Mouse (Mus musculus) heart, embryonic 12.5 days (tissue): ENCODE measurements at regions not wholly inside any gene's neighbourhood (a gene's known extent, or its start where the extent isn't known, plus 50 kb on each side); places are given as distances from the start of the nearest gene placed in this dataset.

Experiments
- ATAC-seq: fragments of 200-750 bp; cut with Nextera tagmentation; 2 replicates; pipeline ENCODE4 v1.8.0; 2017; ENCODE audit warnings: moderate TSS enrichment, moderate library complexity; ENCODE audit not compliant: insufficient number of reproducible peaks, low FRiP score
- H3K27ac ChIP-seq: fragments of 300-500 bp; sonication (generic); 2 replicates; pipeline ENCODE4 v1.5.1; 2016; ENCODE audit warnings: mild to moderate bottlenecking, moderate library complexity; ENCODE audit not compliant: poor library complexity, severe bottlenecking
- H3K27me3 ChIP-seq: fragments of 300-500 bp; sonication (generic); replicated peaks from 2 replicates; pipeline ENCODE4 v1.6.1; 2016; ENCODE audit warnings: mild to moderate bottlenecking, moderate library complexity
- H3K36me3 ChIP-seq: fragments of 300-500 bp; sonication (generic); 2 replicates; pipeline ENCODE4 v1.6.1; 2016; ENCODE audit warnings: mild to moderate bottlenecking, moderate library complexity
- H3K4me1 ChIP-seq: fragments of 300-500 bp; sonication (generic); replicated peaks from 2 replicates; pipeline ENCODE4 v1.6.1; 2016; ENCODE audit warnings: mild to moderate bottlenecking
- H3K4me2 ChIP-seq: fragments of 300-500 bp; sonication (generic); 2 replicates; pipeline ENCODE4 v1.6.1; 2016; ENCODE audit warnings: mild to moderate bottlenecking, moderate library complexity
- H3K4me3 ChIP-seq: fragments of 300-500 bp; sonication (generic); 2 replicates; pipeline ENCODE4 v1.5.1; 2016; ENCODE audit warnings: mild to moderate bottlenecking
- H3K9ac ChIP-seq: fragments of 300-500 bp; sonication (generic); 2 replicates; pipeline ENCODE4 v1.6.1; 2016; ENCODE audit warnings: mild to moderate bottlenecking, moderate library complexity
- H3K9me3 ChIP-seq: fragments of 300-500 bp; sonication (generic); replicated peaks from 2 replicates; pipeline ENCODE4 v1.6.1; 2016; ENCODE audit warnings: mild to moderate bottlenecking, moderate library complexity
- WGBS: fragments of 180-500 bp; shearing (Covaris S2); methylation state at CpG from one replicate; pipeline ENCODE4 v1.1.7; 2016; 5-methylcytosine and 5-hydroxymethylcytosine counted together

DNA sequence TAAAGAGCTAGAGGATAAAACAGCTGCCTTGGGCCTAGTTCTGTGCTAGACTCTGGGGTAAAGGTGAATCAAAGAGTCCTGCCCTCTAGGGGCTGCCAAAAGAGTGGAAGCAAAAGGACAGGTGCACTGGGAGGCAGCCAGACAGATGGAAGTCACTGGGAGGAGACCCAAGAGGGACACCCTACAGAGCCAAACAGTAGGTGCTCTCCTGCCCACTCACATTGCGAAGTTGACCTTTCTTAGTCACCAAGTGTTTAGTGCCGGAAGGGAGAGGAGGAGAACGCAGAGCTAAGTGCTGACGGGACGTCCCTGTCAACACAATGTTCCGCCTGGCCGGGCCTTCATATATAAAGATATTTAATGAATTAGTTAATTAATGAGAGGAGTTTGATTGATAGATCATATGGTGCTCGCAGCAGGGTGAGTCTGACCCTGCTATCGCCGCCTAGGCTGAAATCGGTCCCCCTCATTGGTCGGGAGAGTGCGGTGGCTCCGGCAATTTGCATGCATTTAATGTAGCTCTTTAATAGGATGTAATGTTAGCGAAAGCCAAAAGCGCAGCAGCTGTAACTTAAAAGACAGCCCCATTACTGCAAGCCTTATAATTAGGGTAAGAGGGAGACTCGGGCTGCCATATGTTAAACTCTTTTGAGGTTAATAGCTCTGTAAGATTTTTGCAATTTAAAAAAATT lies 162.6 kb upstream of the Cadm1 start:
- Histone ChIP-seq H3K4me3 (peak overlapping the region; percentile 41), H3K4me2 (peak overlapping the region; percentile 79), H3K27me3 (peaks cover 74% of the 10 kb centered on the region), H3K9ac (0 out of 2 replicates have a peak overlapping the region, but pooled peaks have one; percentile 55), H3K27ac (no peak overlapping the region), H3K36me3 (no peaks in the 10 kb centered on the region), H3K9me3 (no peaks in the 10 kb centered on the region), H3K4me1 (peaks cover 24% of the 10 kb centered on the region)
- no peak for ATAC-seq
- 18% methylated on average over 17 of the region's 17 CpGs for WGBS

DNA sequence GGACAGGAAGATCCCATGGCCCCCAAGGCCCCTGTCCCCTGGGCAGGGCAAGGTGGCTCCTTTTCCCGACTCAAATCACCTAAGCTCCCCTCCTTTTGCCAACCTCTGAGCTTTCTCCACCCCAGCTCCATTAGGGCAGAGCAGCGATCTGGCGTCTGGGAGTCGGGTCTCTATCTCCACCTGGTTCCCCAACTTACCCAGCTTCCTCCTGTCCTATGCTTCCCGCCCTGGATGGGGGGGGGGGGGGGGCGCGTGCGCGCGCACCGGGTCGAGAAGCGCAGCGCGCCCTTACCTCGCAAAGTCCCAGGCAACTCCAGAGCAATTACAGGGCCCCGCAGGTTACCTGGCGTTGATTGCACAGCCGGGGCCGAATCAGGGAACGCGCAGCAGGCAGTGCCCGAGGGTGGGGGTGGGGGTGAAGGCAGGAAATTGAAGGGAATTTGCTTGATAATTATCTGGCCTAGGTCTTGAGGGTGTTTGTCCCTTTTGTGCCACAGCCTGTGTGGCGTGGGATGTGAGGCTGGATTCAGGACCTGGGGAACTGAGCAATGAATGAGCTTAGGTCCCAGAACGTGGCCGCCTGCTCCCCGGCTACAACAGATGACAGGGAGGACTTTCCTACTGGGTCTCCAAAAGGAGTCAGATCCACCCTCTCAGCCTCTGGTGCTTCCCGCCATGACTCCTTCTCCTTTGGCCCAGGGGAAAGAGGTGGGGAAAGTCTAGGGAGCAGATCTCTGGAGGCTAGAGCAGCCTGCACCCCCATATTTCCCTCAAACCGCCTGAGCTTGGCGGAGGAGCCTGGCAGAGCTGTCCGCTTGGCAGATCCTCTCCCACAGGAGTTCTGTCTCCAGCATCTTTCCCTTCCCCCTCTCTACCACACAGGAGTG lies 161.7 kb upstream of the Cadm1 start:
- Histone ChIP-seq H3K27ac (no peak overlapping the region), H3K4me3 (peak overlapping the region; percentile 41), H3K9ac (peak overlapping the region; percentile 55; the same call in 1 of the 2 replicates), H3K9me3 (no peaks in the 10 kb centered on the region), H3K4me2 (peak overlapping the region; percentile 79), H3K4me1 (peaks cover 15% of the 10 kb centered on the region), H3K27me3 (peaks cover 76% of the 10 kb centered on the region), H3K36me3 (no peaks in the 10 kb centered on the region)
- ATAC-seq = 0 out of 2 replicates have a peak, but pooled peaks have one; percentile 39
- 6% methylated on average over 31 of the region's 31 CpGs for WGBS

- WGBS = 83% methylated on average over 7 of the region's 7 CpGs
- Histone ChIP-seq H3K9ac (no peak overlapping the region), H3K27ac (no peak overlapping the region), H3K4me3 (no peak overlapping the region), H3K27me3 (peaks cover 49% of the 10 kb centered on the region), H3K4me1 (peaks cover 29% of the 10 kb centered on the region), H3K4me2 (no peak overlapping the region), H3K36me3 (no peaks in the 10 kb centered on the region), H3K9me3 (no peaks in the 10 kb centered on the region)
- ATAC-seq = no peak
Measured at GRCm38 (mm10) chr9:47372296-47372695, 157.7 kb upstream of the Cadm1 start.

GRCm38 (mm10) chr9:47374086-47374485 lies 155.9 kb upstream of the Cadm1 start:
- ATAC-seq = no peak
- WGBS = 91% methylated on average over 7 of the region's 7 CpGs
- no peak overlapping the region for H3K9ac ChIP-seq
- peaks cover 30% of the 10 kb centered on the region for H3K4me1 ChIP-seq
- H3K9me3 ChIP-seq = no peaks in the 10 kb centered on the region
- no peak overlapping the region for H3K4me3 ChIP-seq
- no peaks in the 10 kb centered on the region for H3K36me3 ChIP-seq
- no peak overlapping the region for H3K27ac ChIP-seq
- H3K4me2 ChIP-seq = no peak overlapping the region
- peaks cover 42% of the 10 kb centered on the region for H3K27me3 ChIP-seq

DNA sequence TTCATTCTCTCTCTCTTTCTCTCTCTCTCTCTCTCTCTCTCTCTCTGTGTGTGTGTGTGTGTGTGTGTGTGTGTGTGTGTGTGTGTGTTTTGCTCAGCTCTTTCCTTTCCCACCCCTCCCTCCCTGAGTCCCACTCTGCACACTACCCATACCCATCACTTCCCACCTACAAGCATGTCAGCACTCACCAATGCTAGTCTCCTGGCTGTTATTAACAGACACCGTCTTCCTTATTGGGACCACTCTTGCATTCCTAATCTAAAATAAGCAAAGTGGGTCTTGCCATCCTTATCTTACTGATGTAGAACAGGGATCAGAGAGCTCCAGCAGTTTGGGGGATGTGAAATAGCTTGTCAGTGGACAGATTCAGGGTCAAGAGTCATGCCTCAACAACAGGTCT lies 153.3 kb upstream of the Cadm1 start:
- ATAC-seq = peak; percentile 87
- no peak overlapping the region for H3K4me3 ChIP-seq
- 14% methylated on average over 1 of the region's 1 CpGs for WGBS
- no peak overlapping the region for H3K4me2 ChIP-seq
- H3K27me3 ChIP-seq = peaks cover 57% of the 10 kb centered on the region
- H3K9ac ChIP-seq = no peak overlapping the region
- peak overlapping the region; percentile 13; the same call in 1 of the 2 replicates for H3K27ac ChIP-seq
- no peaks in the 10 kb centered on the region for H3K9me3 ChIP-seq
- no peaks in the 10 kb centered on the region for H3K36me3 ChIP-seq
- H3K4me1 ChIP-seq = peaks cover 38% of the 10 kb centered on the region

DNA sequence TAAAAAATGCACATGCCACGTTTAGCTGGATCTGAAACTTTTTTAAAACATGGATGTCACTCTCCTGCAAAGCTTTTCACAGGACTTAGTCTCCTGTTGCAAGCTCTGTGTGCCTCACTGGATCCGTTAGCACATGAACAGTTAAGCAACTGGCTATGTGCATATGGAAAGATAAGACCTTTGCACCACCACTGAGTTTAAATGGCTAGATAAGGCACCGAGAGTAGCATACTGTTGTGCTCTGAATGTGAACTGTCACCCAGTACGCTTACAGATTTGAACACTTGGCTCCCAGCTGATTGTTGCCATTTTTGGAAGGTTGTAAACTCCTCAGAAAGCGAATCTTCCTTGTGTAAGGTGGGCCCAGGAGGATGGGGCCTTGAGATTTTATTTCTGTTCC lies 151.4 kb upstream of the Cadm1 start:
- no peak overlapping the region for H3K4me2 ChIP-seq
- peaks cover 46% of the 10 kb centered on the region for H3K27me3 ChIP-seq
- 53% methylated on average over 5 of the region's 5 CpGs for WGBS
- H3K9ac ChIP-seq = no peak overlapping the region
- H3K4me1 ChIP-seq = peaks cover 38% of the 10 kb centered on the region
- H3K4me3 ChIP-seq = no peak overlapping the region
- no peak for ATAC-seq
- no peak overlapping the region for H3K27ac ChIP-seq
- no peaks in the 10 kb centered on the region for H3K9me3 ChIP-seq
- no peaks in the 10 kb centered on the region for H3K36me3 ChIP-seq

DNA sequence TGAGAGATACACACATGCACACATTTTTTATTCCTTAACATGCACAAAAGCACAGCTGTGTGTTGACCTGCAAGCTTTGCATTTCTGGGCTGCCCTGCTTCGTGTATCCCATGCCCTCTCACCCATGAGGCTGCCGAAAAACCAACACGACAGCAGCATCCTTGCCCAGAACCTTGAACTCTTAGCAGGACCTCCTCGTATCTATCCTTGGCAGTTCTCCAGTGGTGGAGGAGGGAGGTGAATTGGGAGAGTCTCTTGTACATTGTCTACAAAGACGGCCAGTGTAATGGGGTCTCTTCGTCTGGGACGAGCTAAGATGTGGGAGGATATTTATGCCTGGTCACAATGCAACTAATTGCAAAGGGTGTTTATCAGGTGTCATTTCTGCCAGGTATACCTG lies 149.6 kb upstream of the Cadm1 start:
- Histone ChIP-seq H3K9ac (no peak overlapping the region), H3K27me3 (peaks cover 53% of the 10 kb centered on the region), H3K27ac (no peak overlapping the region), H3K9me3 (no peaks in the 10 kb centered on the region), H3K4me1 (peaks cover 37% of the 10 kb centered on the region), H3K4me3 (no peak overlapping the region), H3K36me3 (no peaks in the 10 kb centered on the region), H3K4me2 (no peak overlapping the region)
- 70% methylated on average over 7 of the region's 7 CpGs for WGBS
- ATAC-seq = no peak

DNA sequence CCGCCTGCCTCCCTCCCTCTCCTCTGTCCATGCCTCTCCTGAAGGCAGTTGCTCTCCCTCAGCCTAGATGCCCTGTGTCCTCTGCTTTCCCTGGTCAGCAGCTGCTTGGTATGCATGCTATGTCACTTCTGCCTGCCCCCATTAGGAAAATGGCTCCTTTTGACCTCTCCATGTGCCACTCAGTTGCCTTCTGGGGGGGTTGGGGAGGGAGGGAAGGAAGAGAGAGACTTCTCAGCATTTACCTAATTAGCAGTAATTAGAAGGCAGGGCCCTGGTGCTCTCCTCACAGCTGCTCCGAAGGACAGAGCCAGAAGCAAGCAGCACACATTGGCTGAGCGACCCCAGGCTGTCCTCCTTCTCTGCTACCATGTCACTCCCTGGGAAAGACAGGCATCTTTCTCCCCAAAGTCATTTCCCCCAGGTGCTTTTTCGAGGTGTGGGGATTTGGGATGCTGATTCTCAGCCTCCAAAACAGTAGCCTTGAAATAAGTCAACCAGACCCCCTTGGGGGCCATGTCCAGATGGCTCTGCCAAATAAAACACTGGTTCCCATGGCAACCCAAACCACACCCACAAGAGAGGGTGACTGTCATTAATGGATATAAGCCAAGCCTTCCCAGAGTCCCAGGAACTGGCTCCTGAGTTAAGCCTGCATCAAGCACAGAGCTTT lies 145.7 kb upstream of the Cadm1 start:
- ATAC-seq = no peak
- Histone ChIP-seq H3K4me3 (no peak overlapping the region), H3K9me3 (no peaks in the 10 kb centered on the region), H3K9ac (no peak overlapping the region), H3K4me2 (no peak overlapping the region), H3K27me3 (peaks cover 81% of the 10 kb centered on the region), H3K4me1 (peaks cover 6% of the 10 kb centered on the region; the same call in 1 of the 2 replicates), H3K36me3 (no peaks in the 10 kb centered on the region), H3K27ac (no peak overlapping the region)
- 39% methylated on average over 4 of the region's 4 CpGs for WGBS

DNA sequence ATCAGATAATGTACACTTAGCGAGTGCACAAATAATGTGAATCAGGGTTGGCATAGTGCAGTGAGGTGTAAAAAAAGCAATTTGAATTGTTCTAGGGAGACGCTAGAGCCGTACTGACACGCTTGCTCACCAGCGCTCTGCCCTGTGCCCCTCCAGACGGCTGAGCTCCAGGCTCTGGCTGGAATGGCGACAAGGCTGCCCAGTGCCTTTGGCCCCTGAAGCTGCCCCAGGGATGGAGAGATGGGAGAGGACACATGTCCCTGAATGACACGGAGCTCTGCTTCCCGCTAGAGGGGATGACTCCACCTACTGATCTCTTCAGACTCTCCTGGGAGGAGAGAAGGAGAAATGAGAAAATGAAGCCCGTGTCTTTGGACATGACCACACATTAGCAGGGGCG lies 143.3 kb upstream of the Cadm1 start:
- H3K9me3 ChIP-seq = no peaks in the 10 kb centered on the region
- WGBS = 78% methylated on average over 11 of the region's 11 CpGs
- no peak overlapping the region for H3K27ac ChIP-seq
- no peaks in the 10 kb centered on the region for H3K36me3 ChIP-seq
- H3K4me3 ChIP-seq = no peak overlapping the region
- H3K27me3 ChIP-seq = peaks cover 82% of the 10 kb centered on the region
- no peak overlapping the region for H3K4me2 ChIP-seq
- no peaks in the 10 kb centered on the region for H3K4me1 ChIP-seq
- ATAC-seq = no peak
- H3K9ac ChIP-seq = no peak overlapping the region

- 63% methylated on average over 4 of the region's 4 CpGs for WGBS
- Histone ChIP-seq H3K9ac (no peak overlapping the region), H3K27me3 (peaks cover 87% of the 10 kb centered on the region), H3K4me2 (no peak overlapping the region), H3K4me1 (no peaks in the 10 kb centered on the region), H3K36me3 (no peaks in the 10 kb centered on the region), H3K27ac (no peak overlapping the region), H3K9me3 (no peaks in the 10 kb centered on the region), H3K4me3 (no peak overlapping the region)
- no peak for ATAC-seq
Measured at GRCm38 (mm10) chr9:47387221-47387620, 142.8 kb upstream of the Cadm1 start.

- WGBS = 50% methylated on average over 8 of the region's 8 CpGs
- Histone ChIP-seq H3K27me3 (peaks cover 87% of the 10 kb centered on the region), H3K9me3 (no peaks in the 10 kb centered on the region), H3K4me2 (no peak overlapping the region), H3K4me1 (no peaks in the 10 kb centered on the region), H3K27ac (no peak overlapping the region), H3K4me3 (no peak overlapping the region), H3K36me3 (no peaks in the 10 kb centered on the region), H3K9ac (no peak overlapping the region)
- no peak for ATAC-seq
Measured at GRCm38 (mm10) chr9:47387716-47388300, 142.2 kb upstream of the Cadm1 start.
